Mouse (Mus musculus): ENCODE measurements at regions not wholly inside any gene's neighbourhood (a gene's known extent, or its start where the extent isn't known, plus 50 kb on each side); places are given as distances from the start of the nearest gene placed in this dataset.
"Not testable (repeated sequence)": the region's sequence is repeated elsewhere in the genome, so short reads cannot be mapped to it uniquely, and the experiment has no call there.

GRCm38 (mm10) chr4:81573771-81574170 is 131.2 kb upstream of the Mpdz start:
- DNase-seq: no peak

GRCm38 (mm10) chr4:81570736-81571135 is 128.1 kb upstream of the Mpdz start:
- no peak for DNase-seq

- no peak for DNase-seq
Observed at GRCm38 (mm10) chr4:81569531-81569930, 126.9 kb upstream of the Mpdz start.

- no peak for DNase-seq
Observed at GRCm38 (mm10) chr4:81568404-81568803, 125.8 kb upstream of the Mpdz start.

- DNase-seq: no peak
Observed at GRCm38 (mm10) chr4:81567928-81568327, 125.3 kb upstream of the Mpdz start.

GRCm38 (mm10) chr4:81566526-81566925 is 123.9 kb upstream of the Mpdz start:
- DNase-seq: no peak

GRCm38 (mm10) chr4:81565422-81566395 is 123.1 kb upstream of the Mpdz start:
- DNase-seq: no peak

- DNase-seq: peak; percentile 25
Observed at GRCm38 (mm10) chr4:81564446-81564845, 121.8 kb upstream of the Mpdz start.

GRCm38 (mm10) chr4:81563574-81563973 is 121.0 kb upstream of the Mpdz start:
- peak; percentile 73 for DNase-seq

- DNase-seq: no peak
Observed at GRCm38 (mm10) chr4:81561453-81561852, 118.8 kb upstream of the Mpdz start.

GRCm38 (mm10) chr4:81550816-81551215 is 108.2 kb upstream of the Mpdz start:
- DNase-seq: no peak

- DNase-seq: peak; percentile 19
Observed at GRCm38 (mm10) chr4:81550256-81550655, 107.6 kb upstream of the Mpdz start.

GRCm38 (mm10) chr4:81540496-81540895 is 97.9 kb upstream of the Mpdz start:
- no peak for DNase-seq

- DNase-seq: no peak
Observed at GRCm38 (mm10) chr4:81539551-81539950, 96.9 kb upstream of the Mpdz start.

- no peak for DNase-seq
Observed at GRCm38 (mm10) chr4:81536795-81537194, 94.2 kb upstream of the Mpdz start.

GRCm38 (mm10) chr4:81530546-81530945 is 87.9 kb upstream of the Mpdz start:
- DNase-seq: peak; percentile 57

GRCm38 (mm10) chr4:81519151-81519550 is 76.5 kb upstream of the Mpdz start:
- DNase-seq: not testable (repeated sequence)

- DNase-seq: no peak
Observed at GRCm38 (mm10) chr4:81514547-81514946, 71.9 kb upstream of the Mpdz start.

GRCm38 (mm10) chr4:81512396-81512795 is 69.8 kb upstream of the Mpdz start:
- DNase-seq: no peak

- DNase-seq: no peak
Observed at GRCm38 (mm10) chr4:81508776-81509175, 66.2 kb upstream of the Mpdz start.

- no peak for DNase-seq
Observed at GRCm38 (mm10) chr4:81506841-81507240, 64.2 kb upstream of the Mpdz start.

- DNase-seq: no peak
Observed at GRCm38 (mm10) chr4:81506306-81506705, 63.7 kb upstream of the Mpdz start.

GRCm38 (mm10) chr4:81505096-81505495 is 62.5 kb upstream of the Mpdz start:
- no peak for DNase-seq

- peak; percentile 11 for DNase-seq
Observed at GRCm38 (mm10) chr4:81503941-81504340, 61.3 kb upstream of the Mpdz start.

- DNase-seq: peak; percentile 3
Observed at GRCm38 (mm10) chr4:81501802-81502201, 59.2 kb upstream of the Mpdz start.
